Mouse (Mus musculus) ES-E14 (cell line): ENCODE measurements at regions not wholly inside any gene's neighbourhood (a gene's known extent, or its start where the extent isn't known, plus 50 kb on each side); places are given as distances from the start of the nearest gene placed in this dataset.

Experiments used
- CHD2 ChIP-seq: IDR thresholded peaks from 2 replicates; pipeline ENCODE4 v1.6.1; 2014; ENCODE audit warnings: mild to moderate bottlenecking, low read depth, low read length, inconsistent platforms
- MAFK ChIP-seq: IDR thresholded peaks from 2 replicates; pipeline ENCODE4 v1.6.1; 2014; ENCODE audit warnings: mild to moderate bottlenecking, low read depth, low read length, inconsistent platforms; ENCODE audit not compliant: insufficient read depth

DNA sequence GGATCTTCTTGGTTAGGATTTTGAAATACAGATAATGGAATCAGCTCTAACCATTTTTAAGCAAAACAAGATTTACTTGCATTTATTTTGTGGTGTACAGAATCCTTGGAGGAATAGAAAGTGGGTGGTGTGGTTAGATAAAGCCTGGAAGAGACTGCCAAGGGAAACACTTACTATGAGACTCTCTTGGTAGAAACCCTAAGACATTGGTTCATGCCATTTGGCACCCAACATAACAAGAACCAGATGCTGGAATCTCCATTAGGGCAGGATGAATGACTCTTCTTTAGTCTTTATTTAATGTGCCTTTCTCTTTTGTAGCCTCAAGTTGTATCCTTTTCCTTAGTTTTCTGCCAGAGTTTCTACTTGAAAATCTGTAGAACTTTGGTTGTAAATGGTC is 230.0 kb downstream of the Gm28710 start:
- TF ChIP-seq CHD2 (no peak), MAFK (no peak)
